Mouse (Mus musculus) adrenal gland, adult 2 months (tissue): Measurements from ENCODE around the gene Mafk. TPM values are rescaled to one million over a fixed set of nuclear protein-coding genes. Genes with fewer than 3 reads are reported as not detected.
A peak's percentile ranks its signal among the peaks of the same experiment; 100 is the strongest.

Source experiments
- DNase-seq: peaks from one replicate; pipeline ENCODE4 v3.0.0; 2021
- microRNA-seq, 2 experiments: library from miRNA; unstranded; fragments of <30 nt; microRNA quantifications; one replicate each; pipeline ENCODE4 v1.2.0; 2021
- polyA plus RNA-seq: library from polyadenylated mRNA; depleted of rRNA; stranded (reverse); fragments of >200 nt; gene quantifications from 2 replicates; pipeline ENCODE4 v1.2.3, GENCODE M21; 2012; rRNA removed
- total RNA-seq, 2 experiments: library from RNA; stranded (reverse); gene quantifications; 2 replicates each; pipeline ENCODE4 v1.2.3; 2021

Mafk gene
- total and polyA plus RNA-seq, 3 experiments: 29.8 to 34.1 (median 32.1) TPM

GRCm38 (mm10) chr5:139818801-139819200 is 27.5 kb downstream of the Mafk start:
- peak; percentile 34 for DNase-seq

DNA sequence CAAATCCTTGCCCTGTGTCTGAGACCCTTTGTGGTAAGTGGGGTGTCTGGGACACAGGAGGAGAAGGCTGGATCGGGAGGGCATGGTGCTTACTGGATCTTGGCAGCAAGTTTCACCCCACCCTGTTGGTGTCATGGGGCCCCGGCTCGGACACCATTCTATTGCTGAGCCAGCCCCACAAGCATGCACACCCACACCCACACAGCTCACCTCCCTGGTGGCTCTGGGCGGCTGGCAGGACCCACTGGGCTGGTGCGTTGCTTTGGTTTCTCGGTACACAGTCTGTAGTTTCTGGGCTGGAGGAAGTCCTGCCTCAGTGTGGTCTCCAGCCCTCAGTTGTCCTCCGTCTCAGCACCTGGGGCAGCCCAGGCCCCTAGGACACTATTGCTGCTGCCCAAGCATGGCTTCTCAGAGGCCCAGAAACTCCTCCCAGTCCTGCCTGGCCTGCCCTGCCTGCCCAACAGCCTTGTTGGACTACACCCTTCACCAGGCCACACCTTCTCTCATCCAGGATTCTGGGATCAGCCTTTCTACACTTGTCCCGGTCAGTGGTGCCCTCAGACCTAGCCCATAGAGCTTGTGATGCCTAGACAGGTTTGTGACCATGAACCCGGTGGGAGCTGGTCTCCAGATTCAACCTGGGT is 28.3 kb downstream of the Mafk start, which contains the start of gene Tmem184a:
TSS of gene Tmem184a (minus strand) at position 380 of the 644 bp plus-strand sequence.
- no peak for DNase-seq

- no peak for DNase-seq
Observed at GRCm38 (mm10) chr5:139821466-139822459, 30.4 kb downstream of the Mafk start.

DNA sequence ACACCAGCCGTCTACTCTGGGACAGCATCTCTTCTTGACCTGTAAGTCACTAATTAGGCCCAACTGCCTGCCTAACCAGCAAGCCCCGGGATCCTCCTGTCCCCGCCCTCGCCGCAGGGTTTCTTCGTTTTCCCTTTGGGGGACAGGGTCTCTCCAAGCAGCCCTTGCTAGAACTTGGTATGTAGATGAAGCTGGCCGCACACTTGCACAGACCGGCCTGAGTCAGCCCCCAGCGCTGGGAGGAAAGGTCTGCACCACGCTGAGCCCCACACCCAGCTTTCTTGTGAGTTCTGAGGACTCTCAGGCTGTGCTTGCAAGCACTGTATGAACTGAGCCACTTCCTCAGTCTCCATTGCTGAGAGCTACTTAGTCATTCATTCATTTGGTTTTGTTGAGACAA is 33.2 kb downstream of the Mafk start:
- no peak for DNase-seq

DNA sequence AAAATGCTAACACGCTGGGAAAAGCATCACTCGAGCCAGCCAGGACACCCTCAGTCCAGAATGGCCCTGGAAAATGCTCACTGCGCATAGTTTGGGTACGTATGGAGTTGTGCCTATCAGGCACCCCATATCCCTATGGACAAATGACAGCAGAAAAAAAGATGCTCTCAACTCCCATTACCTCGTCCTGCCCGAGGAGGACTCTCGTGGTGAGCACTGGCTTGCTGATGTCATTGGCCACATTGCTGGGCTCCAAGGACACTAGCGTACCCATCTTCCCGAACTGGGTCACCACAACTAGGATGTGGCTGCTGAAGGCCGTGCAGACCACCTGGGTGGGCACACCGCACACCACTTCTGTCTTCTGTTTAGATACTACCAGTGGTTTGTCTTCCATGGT is 34.6 kb downstream of the Mafk start:
- no peak for DNase-seq

GRCm38 (mm10) chr5:139826357-139827055 is 35.2 kb downstream of the Mafk start, which contains the start of the genes Gm26938 and Psmg3:
TSS of gene Gm26938 (minus strand) at chr5:139826407.
TSS of gene Psmg3 (minus strand) at chr5:139826885.
- DNase-seq: peak; percentile 94

DNA sequence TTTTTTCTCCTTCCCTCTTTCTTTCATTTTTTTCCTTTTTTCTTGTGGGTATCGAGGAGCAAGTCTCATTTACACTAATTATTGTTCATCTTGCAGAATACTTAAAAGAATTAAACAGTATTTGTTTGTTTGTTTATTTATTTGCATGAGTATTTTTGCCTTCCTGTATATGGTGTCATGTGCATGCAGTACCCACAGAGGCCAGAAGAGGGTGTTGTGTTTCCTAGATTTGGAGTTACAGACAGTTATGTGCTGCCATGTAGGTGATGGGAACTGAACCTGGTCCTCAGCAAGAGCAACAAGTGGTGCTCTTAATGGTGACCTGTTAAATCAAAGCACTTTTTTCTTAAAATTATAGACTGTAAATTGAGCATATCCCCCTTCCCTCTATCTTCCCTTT is 36.3 kb downstream of the Mafk start:
- DNase-seq: no peak

- no peak for DNase-seq
Observed at GRCm38 (mm10) chr5:139829384-139829783, 38.1 kb downstream of the Mafk start.

DNA sequence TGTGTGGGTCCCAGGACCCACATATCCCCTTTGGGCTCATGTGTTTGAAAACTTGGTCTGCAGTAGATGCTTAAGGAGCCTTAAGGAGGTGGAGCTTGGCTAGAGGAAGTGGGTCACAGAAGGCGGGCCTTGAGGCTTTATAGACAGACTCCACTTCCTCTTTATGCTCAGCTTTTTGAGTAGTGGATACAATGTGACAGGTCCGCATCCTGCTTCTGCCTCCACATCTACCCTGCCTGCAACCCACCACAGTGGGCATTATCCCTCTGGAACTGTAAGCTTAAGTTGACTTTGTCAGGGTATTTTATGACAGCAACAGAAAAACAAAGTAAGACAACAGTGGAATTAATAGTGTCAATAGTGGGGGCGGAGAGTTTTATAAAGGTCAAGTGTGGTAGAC is 39.4 kb downstream of the Mafk start:
- no peak for DNase-seq

GRCm38 (mm10) chr5:139832125-139832524 is 40.8 kb downstream of the Mafk start:
- no peak for DNase-seq

DNA sequence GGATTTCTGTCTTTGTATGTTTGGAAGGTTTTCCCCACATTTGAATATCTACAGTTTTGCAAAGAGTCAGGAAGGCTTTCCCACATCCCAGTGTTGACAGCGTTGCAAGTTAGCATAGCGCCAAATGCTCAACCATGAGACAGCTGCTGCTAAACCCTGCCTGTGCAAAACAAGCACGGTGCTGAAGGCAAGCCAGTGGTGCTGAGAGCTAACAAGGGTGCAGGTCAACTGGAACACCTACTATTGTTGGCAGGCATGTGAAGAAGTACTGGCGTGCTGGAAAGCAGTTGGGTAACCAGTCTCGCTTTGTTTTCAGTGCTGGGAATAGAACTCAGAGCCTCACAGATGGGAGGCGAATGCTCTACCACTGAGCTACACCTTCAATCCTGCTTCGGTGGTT is 44.4 kb downstream of the Mafk start:
- no peak for DNase-seq

GRCm38 (mm10) chr5:139838476-139838892 is 47.2 kb downstream of the Mafk start:
- DNase-seq: peak; percentile 45

- DNase-seq: no peak
Observed at GRCm38 (mm10) chr5:139839142-139839541, 47.8 kb downstream of the Mafk start.

DNA sequence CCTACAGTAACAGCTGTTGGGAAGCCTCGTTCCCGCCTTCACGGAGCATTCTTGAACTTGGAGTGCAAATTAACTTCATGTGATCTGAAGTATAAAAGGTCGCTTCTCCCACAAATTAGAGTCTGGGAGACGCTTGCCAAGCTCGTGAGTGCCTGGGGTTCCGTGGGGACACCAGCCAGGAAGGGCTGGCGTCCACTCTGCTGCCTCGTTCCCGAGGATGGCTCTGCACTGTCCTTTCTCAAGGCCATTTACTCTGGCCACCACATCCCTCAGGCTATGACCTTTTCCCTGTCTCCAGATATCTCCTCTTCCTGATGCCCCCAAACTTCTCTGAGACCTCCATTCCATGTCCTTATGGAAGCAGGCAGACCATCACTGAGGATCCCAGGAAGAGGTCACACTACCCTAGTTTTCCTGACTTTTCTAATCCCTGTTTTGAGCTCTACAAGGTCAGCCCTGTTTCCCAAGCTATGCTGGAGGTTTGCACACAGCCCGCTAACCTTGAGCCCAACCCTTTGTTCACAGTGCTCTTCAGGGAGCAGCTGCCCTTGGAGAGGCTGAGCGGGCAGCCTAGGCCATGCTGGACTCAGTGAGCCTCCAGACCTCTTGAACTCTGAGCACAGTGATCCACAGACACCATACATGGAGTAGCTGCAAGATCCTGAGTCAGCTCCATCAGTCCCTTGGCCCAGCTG is 58.5 kb downstream of the Mafk start:
- DNase-seq: peak; percentile 78

Small RNAs within 50 kb of the gene (microRNA-seq; reads per million reads assigned to microRNA genes)
- gene Mir7037: 0.83 to 2.0 reads per million in 2 experiments

Other genes starting within 250 kb of the Mafk start
- gene Uncx, start 248.0 kb upstream of the Mafk start, total RNA-seq: not detected
- 0.04 TPM in 1 of 2 replicates, not detected in the other for gene Uncx, start 248.0 kb upstream of the Mafk start, polyA plus RNA-seq
- 10 to 100 TPM in 1 of 2 experiments, 1 to 10 TPM in 1; 6.0 to 14.7 TPM for gene Micall2, start 55.2 kb upstream of the Mafk start, total RNA-seq
- 6.1 and 7.6 TPM in 2 replicates for gene Micall2, start 55.2 kb upstream of the Mafk start, polyA plus RNA-seq
- 10 to 100 TPM; 50.6 to 55.9 TPM for gene Ints1, start 15.8 kb upstream of the Mafk start, total RNA-seq
- gene Ints1, start 15.8 kb upstream of the Mafk start, polyA plus RNA-seq: 77.2 and 91.0 TPM in 2 replicates
- gene Tmem184a, start 28.4 kb downstream of the Mafk start, total RNA-seq: under 1 TPM; 0.17 TPM
- 0.43 and 1.5 TPM in 2 replicates for gene Tmem184a, start 28.4 kb downstream of the Mafk start, polyA plus RNA-seq
- not detected for gene Gm26938, start 34.9 kb downstream of the Mafk start, total RNA-seq
- not detected in 2 replicates for gene Gm26938, start 34.9 kb downstream of the Mafk start, polyA plus RNA-seq
- gene Psmg3, start 35.4 kb downstream of the Mafk start, total RNA-seq: 10 to 100 TPM; 14.8 to 21.5 TPM
- 18.3 and 20.8 TPM in 2 replicates for gene Psmg3, start 35.4 kb downstream of the Mafk start, polyA plus RNA-seq
- 10 to 100 TPM in 1 of 2 experiments, under 1 TPM in 1; 0.35 to 25.4 TPM for gene Elfn1, start 116.4 kb downstream of the Mafk start, total RNA-seq
- 33.8 and 96.1 TPM in 2 replicates for gene Elfn1, start 116.4 kb downstream of the Mafk start, polyA plus RNA-seq